Mouse (Mus musculus) megakaryocyte-erythroid progenitor cell, adult 5-6 weeks (primary cell): ENCODE measurements around the gene Car4. TPM values are rescaled to one million over a fixed set of nuclear protein-coding genes. Genes with fewer than 3 reads are reported as not detected.

Experiments used
- ATAC-seq: replicated peaks from 2 replicates; pipeline ENCODE4 v1.8.0; 2016; ENCODE audit warnings: mild to moderate bottlenecking, inconsistent platforms; ENCODE audit not compliant: severe bottlenecking, poor library complexity, low FRiP score, low TSS enrichment
- total RNA-seq, 2 experiments: library from RNA; stranded (forward) in 1 of 2; stranded (reverse) in 1 of 2; fragments of 200-1000, 215-1000 nt in 1 of 2; fragments of >200 nt in 1 of 2; fragmentation: Nextera tagmentation in 1 of 2; gene quantifications; 2 replicates each; pipeline ENCODE4 v1.2.3; 2014 to 2017

Gene Car4
- not detected in 2 replicates for total RNA-seq (2014; fragmentation: Nextera tagmentation)
- not detected in 2 replicates for total RNA-seq (2017)

- ATAC-seq, result no peak
Measured at GRCm38 (mm10) chr11:84957591-84958270, at the start of gene Car4. Gene Car4, plus strand, starts transcription at chr11:84957786.

- no peak for ATAC-seq
Measured at GRCm38 (mm10) chr11:84908480-84908879, 49.1 kb upstream of the Car4 start.

GRCm38 (mm10) chr11:84910411-84910810 is 47.2 kb upstream of the Car4 start:
- ATAC-seq, result no peak

- peak; percentile 39; the same call in 1 of the 2 replicates for ATAC-seq
Measured at GRCm38 (mm10) chr11:84914673-84915072, 42.9 kb upstream of the Car4 start.

DNA sequence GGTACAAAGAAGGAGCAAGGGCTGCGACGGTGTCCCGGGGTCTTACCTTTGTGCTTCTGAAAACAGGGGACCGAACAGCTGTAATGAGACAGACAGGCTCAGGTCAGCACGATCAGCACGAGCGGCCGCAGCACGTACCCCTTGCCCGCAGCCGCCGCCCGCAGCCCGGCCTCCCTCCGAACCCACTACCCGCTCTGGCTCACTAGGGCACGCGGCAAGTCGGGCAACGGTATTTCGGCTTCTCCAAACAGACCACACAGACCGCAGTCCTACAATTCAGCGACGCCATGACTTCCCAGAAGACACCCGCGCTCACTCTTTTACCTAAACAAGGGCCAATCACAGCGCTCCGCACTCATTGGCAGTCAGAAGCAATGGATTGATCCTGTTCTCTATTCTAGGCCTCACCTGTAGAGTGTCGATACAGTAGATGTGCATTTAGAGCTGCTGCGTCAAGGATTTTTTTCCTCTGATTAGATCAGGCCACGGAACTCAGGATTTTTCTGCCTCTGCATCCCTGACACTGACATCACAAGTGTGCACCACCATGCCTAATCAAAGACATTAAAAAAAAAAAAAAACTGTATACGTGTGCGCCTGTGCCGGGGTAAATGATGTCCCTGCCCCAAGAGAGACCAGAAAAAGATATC is 41.4 kb upstream of the Car4 start, which contains the start of gene Znhit3:
Znhit3 (minus strand) TSS at position 314 of the 650 bp plus-strand sequence.
- ATAC-seq, result peak; percentile 86

DNA sequence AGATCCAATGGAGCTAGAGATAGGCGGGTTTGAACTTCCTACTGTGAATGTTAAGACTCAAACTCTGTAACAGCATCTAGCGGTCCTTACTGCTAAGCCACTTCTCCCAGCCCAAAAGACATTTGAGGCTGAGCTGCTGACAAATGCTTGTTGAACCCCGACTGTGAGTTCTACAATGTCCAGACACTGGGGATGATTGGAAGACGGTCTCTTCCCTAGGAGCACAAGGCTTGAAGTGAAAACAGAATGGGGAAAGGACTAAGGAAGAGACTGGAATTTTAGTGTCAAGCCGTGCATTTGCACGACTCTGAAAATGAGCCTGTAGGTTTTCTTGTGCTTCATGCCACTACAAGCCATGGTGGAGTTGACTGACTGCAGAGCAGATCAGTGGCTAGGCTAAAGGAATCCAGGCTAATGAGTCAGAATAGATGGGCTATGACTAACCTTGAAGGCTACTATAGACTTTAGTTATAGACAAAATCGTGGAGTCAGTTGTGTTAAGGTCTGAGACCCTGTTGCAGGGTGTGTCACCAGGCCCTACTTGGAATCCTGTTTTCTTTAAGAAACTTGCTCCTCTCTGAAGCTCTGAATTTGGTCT is 40.8 kb upstream of the Car4 start:
- no peak for ATAC-seq

DNA sequence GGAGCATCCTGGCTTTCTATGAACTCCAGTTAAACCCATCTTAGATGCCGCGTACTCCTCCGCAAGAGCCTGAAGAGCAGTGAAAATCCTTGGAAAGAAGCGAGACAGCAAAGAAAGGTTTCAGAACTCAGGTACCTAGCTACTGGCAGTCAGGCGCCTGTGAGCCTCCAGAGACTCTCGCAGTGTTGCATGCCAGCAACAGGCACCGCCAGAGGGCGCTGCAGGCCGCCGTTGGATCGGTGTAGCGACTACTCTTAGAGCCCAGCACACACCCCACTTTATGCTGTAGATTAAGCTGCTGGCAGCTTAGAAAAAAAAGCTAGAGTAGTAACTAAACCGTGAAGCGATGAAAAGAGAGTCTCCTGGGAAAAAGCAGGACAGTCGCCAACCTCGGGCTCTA is 39.2 kb upstream of the Car4 start:
- ATAC-seq, result peak; percentile 75

DNA sequence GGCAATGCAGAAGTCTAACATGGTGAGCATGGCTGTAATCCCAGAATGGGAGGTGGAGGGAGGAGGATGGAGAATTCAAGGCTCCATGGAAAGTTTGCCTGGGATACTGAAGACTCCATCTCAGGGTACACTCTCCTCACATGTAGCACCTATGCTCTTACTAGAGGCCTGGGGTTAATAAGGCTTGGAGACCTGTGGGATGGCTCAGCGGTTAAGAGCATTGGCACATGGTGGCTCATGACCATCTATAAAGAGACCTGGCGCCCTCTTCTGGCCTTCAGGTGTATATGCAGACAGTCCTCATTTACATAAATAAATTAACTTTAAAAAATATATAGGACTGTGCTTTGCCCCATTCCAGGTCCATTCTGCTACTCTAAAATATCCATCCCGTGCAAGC is 38.3 kb upstream of the Car4 start:
- ATAC-seq, result 0 out of 2 replicates have a peak, but pooled peaks have one; percentile 27

DNA sequence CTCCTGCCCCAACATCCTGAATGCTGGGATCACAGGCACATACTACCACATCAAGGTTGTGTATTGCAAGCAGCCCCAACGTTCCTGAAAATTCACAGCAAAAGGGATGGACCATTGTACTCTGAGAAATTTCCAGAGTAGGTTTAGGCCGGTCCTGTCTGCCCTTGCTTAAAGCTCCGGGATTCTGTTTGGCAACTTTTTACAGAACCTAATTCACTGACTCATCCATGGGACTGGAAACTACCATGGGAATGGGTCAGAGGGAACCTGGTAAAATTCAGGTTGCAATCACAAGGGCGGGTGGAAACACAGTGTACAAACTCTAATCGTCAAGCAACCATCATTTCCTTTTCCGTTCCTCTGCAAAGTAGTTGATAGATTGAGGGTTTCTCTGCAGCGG is 37.6 kb upstream of the Car4 start:
- ATAC-seq, result no peak

DNA sequence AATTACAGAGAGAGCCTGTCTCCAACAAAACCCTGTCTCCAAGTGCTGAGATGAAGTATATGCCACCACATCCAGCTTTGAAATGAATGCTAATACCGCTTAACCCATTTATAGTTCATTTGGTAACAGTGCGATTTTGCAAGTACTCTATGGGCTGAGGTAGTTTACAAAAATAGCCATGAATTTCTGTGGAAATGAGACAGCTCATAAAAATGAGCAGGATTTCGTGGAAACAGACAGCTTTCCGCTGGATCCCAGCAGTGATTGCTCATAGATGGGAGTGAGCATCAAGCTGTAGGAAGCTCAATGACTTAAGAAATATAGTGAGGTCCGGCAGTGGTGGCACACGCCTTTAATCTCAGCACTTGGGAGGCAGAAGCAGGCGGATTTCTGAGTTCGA is 36.6 kb upstream of the Car4 start:
- no peak for ATAC-seq

DNA sequence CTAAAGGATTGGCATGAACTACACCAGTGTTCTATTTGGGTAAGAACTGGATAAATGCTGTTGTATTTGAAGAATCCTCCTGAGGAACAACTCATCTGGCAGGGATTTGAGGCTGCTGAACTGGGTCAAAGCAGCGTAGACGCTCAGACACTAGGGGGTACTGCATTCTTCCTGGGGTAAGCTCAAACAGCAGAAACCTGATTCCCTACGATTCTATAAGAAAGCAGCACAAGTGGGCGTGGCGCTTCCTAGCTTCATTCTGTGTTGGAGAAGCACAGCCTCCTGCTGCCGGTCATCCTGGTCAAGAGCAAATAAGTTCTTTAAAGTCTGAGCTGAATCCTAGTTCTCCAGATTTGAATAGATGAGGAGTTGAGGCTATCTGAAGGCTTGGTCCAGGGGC is 25.3 kb upstream of the Car4 start:
- ATAC-seq, result no peak

DNA sequence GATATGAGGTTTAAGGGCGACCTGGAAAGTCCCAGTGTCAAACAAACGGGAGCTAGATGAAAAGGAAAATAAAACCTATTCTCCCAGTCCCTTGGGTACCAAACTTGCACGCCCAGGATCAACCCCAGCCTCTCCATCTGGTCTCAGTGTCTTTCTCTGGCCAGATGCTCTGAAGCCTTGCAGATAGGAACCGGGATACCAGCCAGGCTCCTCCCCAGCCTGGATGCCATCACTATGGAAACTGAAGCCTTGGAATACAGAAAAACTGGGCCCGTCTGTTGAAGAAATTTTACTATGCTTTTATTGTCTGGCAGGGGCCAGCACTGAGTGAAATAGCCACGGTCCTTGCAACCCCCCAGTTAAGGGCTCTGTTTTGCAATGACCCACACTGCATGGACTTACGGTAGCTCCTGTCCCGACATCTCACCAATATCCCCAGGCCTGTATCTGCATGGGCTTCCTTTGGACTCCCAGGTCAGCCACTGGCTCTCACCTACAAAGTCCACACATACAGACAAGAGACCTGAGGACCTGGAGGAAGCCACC is 18.0 kb upstream of the Car4 start:
- no peak for ATAC-seq

- ATAC-seq, result no peak
Measured at GRCm38 (mm10) chr11:84940140-84940539, 17.4 kb upstream of the Car4 start.

DNA sequence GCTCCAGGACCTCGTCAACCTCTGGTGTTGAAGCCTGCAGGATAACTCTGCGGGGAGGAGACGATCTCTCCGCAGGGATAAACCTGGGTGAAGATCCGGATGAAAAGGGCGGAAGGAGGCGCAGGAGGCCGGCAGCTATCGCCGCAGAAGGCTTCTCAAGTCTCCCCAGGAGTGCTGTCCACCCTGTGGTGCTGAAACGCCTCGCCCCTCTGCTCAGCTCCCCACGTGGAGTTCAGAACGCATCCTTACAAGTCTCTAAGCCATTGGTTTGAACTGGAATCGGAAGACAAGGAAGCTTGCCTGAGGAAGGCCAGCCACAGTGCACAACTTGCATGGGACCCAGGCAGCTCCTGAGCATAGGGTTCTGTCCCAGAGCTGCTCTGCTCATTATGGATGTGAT is 13.6 kb upstream of the Car4 start:
- ATAC-seq, result peak; percentile 79

DNA sequence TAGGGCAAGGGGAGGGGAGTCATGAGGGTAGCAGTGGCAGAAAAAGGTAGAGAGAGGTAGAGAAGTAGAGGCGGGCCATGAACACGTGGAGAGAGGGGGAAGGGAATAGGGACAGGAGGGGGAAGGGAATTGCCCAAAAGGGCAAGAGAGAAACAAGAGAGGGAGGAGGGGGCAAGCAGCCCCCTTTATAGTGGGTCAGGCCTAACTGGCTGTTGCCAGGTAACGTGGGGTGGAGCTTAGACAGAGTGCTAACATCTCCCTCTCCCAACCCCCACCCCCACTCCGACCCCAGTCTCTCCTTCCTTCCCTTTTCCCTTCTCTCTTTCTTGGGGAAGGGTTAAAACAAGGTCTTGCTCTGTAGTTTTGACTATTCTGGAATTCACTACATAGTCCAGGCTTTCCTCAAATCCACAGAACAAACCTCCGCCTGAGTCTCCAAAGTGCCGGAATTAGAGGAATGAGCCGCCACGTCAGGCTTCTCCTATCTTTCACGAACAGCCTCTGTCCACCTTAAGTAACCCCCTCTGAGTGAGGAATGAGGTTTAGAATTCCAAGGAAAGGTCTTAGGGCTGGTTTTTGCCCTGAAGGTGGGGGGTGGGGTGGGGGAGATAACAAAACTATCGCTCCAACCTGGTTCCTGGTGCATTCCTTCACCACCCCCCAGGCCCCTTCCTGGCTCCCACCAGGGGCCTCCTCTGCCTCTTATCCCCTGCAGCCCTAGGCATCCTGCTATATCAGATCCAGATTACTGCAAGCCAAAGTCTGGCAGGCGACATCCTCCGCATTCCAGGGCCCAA is 12.7 kb upstream of the Car4 start:
- ATAC-seq, result no peak

GRCm38 (mm10) chr11:84945841-84946240 is 11.7 kb upstream of the Car4 start:
- ATAC-seq, result no peak

DNA sequence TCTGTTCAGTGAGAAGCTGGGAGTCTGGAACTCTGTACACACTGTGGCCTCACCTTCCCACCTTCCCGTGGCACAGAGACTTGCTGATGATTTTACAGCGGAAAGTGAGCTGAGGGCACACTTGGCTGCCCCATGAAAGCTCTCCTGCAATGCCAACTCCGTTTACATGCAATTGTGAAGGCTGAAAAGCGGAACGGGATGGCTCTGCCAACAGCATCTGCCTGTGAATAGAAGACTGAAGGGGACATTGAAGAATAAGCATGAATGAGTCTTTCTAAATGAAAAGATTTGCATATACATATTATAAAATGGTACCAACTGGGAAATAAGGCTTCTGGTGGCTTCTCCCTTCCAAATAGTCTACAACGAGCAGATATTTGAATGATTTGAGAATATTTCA is 10.4 kb upstream of the Car4 start:
- no peak for ATAC-seq

GRCm38 (mm10) chr11:84948114-84948513 is 9.5 kb upstream of the Car4 start:
- no peak for ATAC-seq

DNA sequence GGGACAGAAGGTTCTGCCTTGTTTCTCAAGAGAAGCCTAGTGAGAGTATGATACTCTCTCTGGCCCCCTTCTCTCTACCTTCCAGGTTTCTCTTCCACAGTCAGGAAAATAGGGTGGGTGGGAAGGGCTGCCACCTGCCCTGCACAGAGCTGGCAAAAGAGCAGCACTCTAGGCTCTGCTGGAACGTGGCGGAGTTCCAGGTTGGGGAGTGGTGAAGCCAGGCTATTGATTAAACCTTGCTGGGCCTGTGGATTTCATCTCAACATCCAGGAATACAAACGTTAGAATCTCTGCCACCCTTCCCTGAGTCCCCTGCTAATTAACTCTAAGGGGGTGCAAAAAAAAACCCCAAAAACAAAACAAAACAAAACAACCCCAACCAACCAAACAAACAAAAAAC is 9.1 kb upstream of the Car4 start:
- ATAC-seq, result no peak

GRCm38 (mm10) chr11:84952611-84953010 is 5.0 kb upstream of the Car4 start:
- ATAC-seq, result no peak
